Mouse (Mus musculus): ENCODE results near the gene Shroom3. TPM values are rescaled to one million over a fixed set of nuclear protein-coding genes. Genes with fewer than 3 reads are reported as not detected.

Gene Shroom3
- polyA plus RNA-seq, 1 experiment from 2014 or later: 1.5 TPM

- Histone ChIP-seq H3K27ac (replicated peaks; ENCODE audit: low read depth, low read length) (no peak overlapping the region), H3K27me3 (ENCODE audit: control insufficient read depth, insufficient read depth, low read length) (no peaks in the 10 kb centered on the region), H3K4me3 (replicated peaks; ENCODE audit: low read depth, low read length) (no peak overlapping the region), H3K9ac (replicated peaks; ENCODE audit: low read length) (no peak overlapping the region), H3K4me1 (ENCODE audit: control insufficient read depth, insufficient read depth, low read length) (no peaks in the 10 kb centered on the region), H3K4me2 (ENCODE audit: low read length) (no peak overlapping the region), H3K36me3 (ENCODE audit: control insufficient read depth, insufficient read depth, low read length) (no peaks in the 10 kb centered on the region), H3K9me3 (ENCODE audit: control insufficient read depth, low read length) (no peaks in the 10 kb centered on the region)
- 60% methylated on average over 3 of the region's 3 CpGs for WGBS
- DNase-seq (no peak), ATAC-seq (ENCODE audit: low FRiP score, low TSS enrichment) (no peak)
Observed at GRCm38 (mm10) chr5:92887501-92887900, 204.3 kb downstream of the Shroom3 start.

DNA sequence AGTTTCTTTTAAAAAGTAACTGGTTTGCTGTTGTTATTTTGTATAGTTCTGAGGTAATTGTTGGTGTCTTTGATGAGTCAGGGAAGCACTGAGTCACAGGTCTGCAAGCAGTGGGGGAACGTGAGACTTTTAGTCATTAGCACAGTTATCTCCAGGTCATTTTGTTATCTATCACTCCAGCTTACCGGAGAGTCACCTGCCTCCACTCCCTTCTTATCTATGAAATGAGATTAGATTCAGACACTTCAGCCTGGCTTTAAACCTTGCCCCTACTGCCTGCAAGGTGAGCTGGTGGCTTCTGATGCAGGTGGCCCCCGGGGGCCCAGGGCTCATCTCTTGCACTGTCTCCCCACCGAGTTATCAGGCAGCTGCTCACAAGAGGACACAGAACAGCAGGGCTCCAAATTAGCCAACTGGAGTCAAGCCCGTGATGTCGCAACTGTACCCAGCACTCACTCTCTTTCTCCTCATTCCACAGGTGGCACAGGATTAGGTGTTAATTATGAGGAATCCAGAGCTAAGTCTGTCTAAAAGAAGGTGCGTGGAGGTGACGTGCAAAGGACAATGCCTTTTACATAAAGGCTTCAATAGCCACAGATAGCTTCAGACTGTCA lies 205.5 kb downstream of the Shroom3 start:
- WGBS: 68% methylated on average over 8 of the region's 8 CpGs
- Histone ChIP-seq H3K4me2 (ENCODE audit: low read length) (no peak overlapping the region), H3K9ac (replicated peaks; ENCODE audit: low read length) (no peak overlapping the region), H3K27ac (replicated peaks; ENCODE audit: low read depth, low read length) (no peak overlapping the region), H3K36me3 (ENCODE audit: control insufficient read depth, insufficient read depth, low read length) (no peaks in the 10 kb centered on the region), H3K4me1 (ENCODE audit: control insufficient read depth, insufficient read depth, low read length) (no peaks in the 10 kb centered on the region), H3K27me3 (ENCODE audit: control insufficient read depth, insufficient read depth, low read length) (no peaks in the 10 kb centered on the region), H3K4me3 (replicated peaks; ENCODE audit: low read depth, low read length) (no peak overlapping the region), H3K9me3 (ENCODE audit: control insufficient read depth, low read length) (no peaks in the 10 kb centered on the region)
- DNase-seq: no peak
- ATAC-seq (ENCODE audit: low FRiP score, low TSS enrichment): no peak

DNA sequence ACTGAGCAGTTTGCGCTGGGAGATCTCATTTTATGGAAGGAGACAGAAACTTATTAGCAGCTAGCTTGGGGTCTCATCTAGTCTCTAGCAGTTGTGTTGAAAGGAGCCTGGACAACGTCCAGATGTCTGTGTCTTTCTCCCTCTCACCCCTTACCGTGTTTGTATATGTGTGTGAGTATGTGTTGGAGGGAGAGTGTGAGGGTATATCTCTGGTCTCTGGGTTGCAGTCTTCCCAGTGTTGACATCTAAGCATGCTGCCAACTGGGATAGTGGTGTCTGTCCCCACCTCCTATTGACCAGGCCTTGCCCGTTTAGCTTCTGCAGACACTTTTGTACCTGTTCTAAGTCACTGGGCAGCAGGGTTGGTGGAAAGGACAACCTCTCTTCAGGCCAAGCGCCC lies 207.7 kb downstream of the Shroom3 start:
- no peak overlapping the region for H3K4me2 ChIP-seq (ENCODE audit: low read length)
- no peak overlapping the region for H3K27ac ChIP-seq (replicated peaks; ENCODE audit: low read depth, low read length)
- no peaks in the 10 kb centered on the region for H3K4me1 ChIP-seq (ENCODE audit: control insufficient read depth, insufficient read depth, low read length)
- ATAC-seq (ENCODE audit: low FRiP score, low TSS enrichment) (no peak), DNase-seq (no peak)
- no peak overlapping the region for H3K9ac ChIP-seq (replicated peaks; ENCODE audit: low read length)
- no peaks in the 10 kb centered on the region for H3K27me3 ChIP-seq (ENCODE audit: control insufficient read depth, insufficient read depth, low read length)
- no peaks in the 10 kb centered on the region for H3K9me3 ChIP-seq (ENCODE audit: control insufficient read depth, low read length)
- no peak overlapping the region for H3K4me3 ChIP-seq (replicated peaks; ENCODE audit: low read depth, low read length)
- WGBS: 91% methylated on average over 5 of the region's 5 CpGs
- no peaks in the 10 kb centered on the region for H3K36me3 ChIP-seq (ENCODE audit: control insufficient read depth, insufficient read depth, low read length)

- H3K27me3 ChIP-seq (ENCODE audit: control insufficient read depth, insufficient read depth, low read length): no peaks in the 10 kb centered on the region
- no peaks in the 10 kb centered on the region for H3K36me3 ChIP-seq (ENCODE audit: control insufficient read depth, insufficient read depth, low read length)
- H3K4me3 ChIP-seq (replicated peaks; ENCODE audit: low read depth, low read length): no peak overlapping the region
- WGBS: 25% methylated on average over 4 of the region's 4 CpGs
- peaks cover 8% of the 10 kb centered on the region; the same call in 1 of the 2 replicates for H3K4me1 ChIP-seq (ENCODE audit: control insufficient read depth, insufficient read depth, low read length)
- DNase-seq (no peak), ATAC-seq (ENCODE audit: low FRiP score, low TSS enrichment) (no peak)
- H3K4me2 ChIP-seq (ENCODE audit: low read length): no peak overlapping the region
- no peak overlapping the region for H3K27ac ChIP-seq (replicated peaks; ENCODE audit: low read depth, low read length)
- H3K9ac ChIP-seq (replicated peaks; ENCODE audit: low read length): no peak overlapping the region
- H3K9me3 ChIP-seq (ENCODE audit: control insufficient read depth, low read length): no peaks in the 10 kb centered on the region
Observed at GRCm38 (mm10) chr5:92893284-92893683, 210.0 kb downstream of the Shroom3 start.

DNA sequence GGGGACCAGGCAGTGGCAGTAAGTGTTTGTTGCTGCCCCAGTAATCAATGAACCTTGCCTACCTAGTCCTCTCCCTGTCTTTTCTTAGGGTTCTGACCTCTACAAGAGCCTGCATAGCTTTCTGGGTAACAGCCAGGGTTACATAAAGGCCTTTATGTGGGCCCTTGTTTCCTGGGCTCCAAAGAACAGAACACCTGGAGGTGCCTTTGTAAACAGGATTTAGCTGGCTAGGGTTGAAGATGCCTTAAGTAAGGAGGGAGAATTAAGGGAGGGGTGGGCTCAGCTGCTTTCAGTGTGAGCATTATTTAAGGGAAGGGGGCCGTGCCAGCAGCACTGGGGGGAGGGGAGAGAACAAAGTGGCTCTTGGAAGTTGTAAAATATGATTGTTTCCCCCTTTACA lies 210.5 kb downstream of the Shroom3 start:
- no peak overlapping the region for H3K9ac ChIP-seq (replicated peaks; ENCODE audit: low read length)
- H3K27me3 ChIP-seq (ENCODE audit: control insufficient read depth, insufficient read depth, low read length): no peaks in the 10 kb centered on the region
- no peak for DNase-seq
- no peaks in the 10 kb centered on the region for H3K36me3 ChIP-seq (ENCODE audit: control insufficient read depth, insufficient read depth, low read length)
- ATAC-seq (ENCODE audit: low FRiP score, low TSS enrichment): no peak
- H3K9me3 ChIP-seq (ENCODE audit: control insufficient read depth, low read length): no peaks in the 10 kb centered on the region
- no peak overlapping the region for H3K4me2 ChIP-seq (ENCODE audit: low read length)
- 0% methylated on average over 1 of the region's 1 CpGs for WGBS
- no peak overlapping the region for H3K4me3 ChIP-seq (replicated peaks; ENCODE audit: low read depth, low read length)
- no peak overlapping the region for H3K27ac ChIP-seq (replicated peaks; ENCODE audit: low read depth, low read length)
- peaks cover 8% of the 10 kb centered on the region; the same call in 1 of the 2 replicates for H3K4me1 ChIP-seq (ENCODE audit: control insufficient read depth, insufficient read depth, low read length)

GRCm38 (mm10) chr5:92895877-92896276 lies 212.6 kb downstream of the Shroom3 start:
- Histone ChIP-seq H3K27ac (replicated peaks; ENCODE audit: low read depth, low read length) (no peak overlapping the region), H3K9me3 (ENCODE audit: control insufficient read depth, low read length) (no peaks in the 10 kb centered on the region), H3K4me3 (replicated peaks; ENCODE audit: low read depth, low read length) (no peak overlapping the region), H3K4me1 (ENCODE audit: control insufficient read depth, insufficient read depth, low read length) (peaks cover 13% of the 10 kb centered on the region; the same call in 1 of the 2 replicates), H3K36me3 (ENCODE audit: control insufficient read depth, insufficient read depth, low read length) (no peaks in the 10 kb centered on the region), H3K9ac (replicated peaks; ENCODE audit: low read length) (no peak overlapping the region), H3K4me2 (ENCODE audit: low read length) (no peak overlapping the region), H3K27me3 (ENCODE audit: control insufficient read depth, insufficient read depth, low read length) (no peaks in the 10 kb centered on the region)
- DNase-seq: no peak
- no peak for ATAC-seq (ENCODE audit: low FRiP score, low TSS enrichment)
- WGBS: 88% methylated on average over 8 of the region's 8 CpGs

- Histone ChIP-seq H3K9me3 (ENCODE audit: control insufficient read depth, low read length) (no peaks in the 10 kb centered on the region), H3K36me3 (ENCODE audit: control insufficient read depth, insufficient read depth, low read length) (no peaks in the 10 kb centered on the region), H3K4me2 (ENCODE audit: low read length) (no peak overlapping the region), H3K4me3 (replicated peaks; ENCODE audit: low read depth, low read length) (no peak overlapping the region), H3K9ac (replicated peaks; ENCODE audit: low read length) (no peak overlapping the region), H3K4me1 (ENCODE audit: control insufficient read depth, insufficient read depth, low read length) (peaks cover 13% of the 10 kb centered on the region; the same call in 1 of the 2 replicates), H3K27ac (replicated peaks; ENCODE audit: low read depth, low read length) (no peak overlapping the region), H3K27me3 (ENCODE audit: control insufficient read depth, insufficient read depth, low read length) (no peaks in the 10 kb centered on the region)
- DNase-seq: no peak
- ATAC-seq (ENCODE audit: low FRiP score, low TSS enrichment): no peak
- WGBS: 37% methylated on average over 1 of the region's 1 CpGs
Observed at GRCm38 (mm10) chr5:92896725-92897280, 213.6 kb downstream of the Shroom3 start.

- peak overlapping the region; percentile 62 for H3K9ac ChIP-seq (replicated peaks; ENCODE audit: low read length)
- no peaks in the 10 kb centered on the region for H3K27me3 ChIP-seq (ENCODE audit: control insufficient read depth, insufficient read depth, low read length)
- H3K9me3 ChIP-seq (ENCODE audit: control insufficient read depth, low read length): no peaks in the 10 kb centered on the region
- whole genome bisulfite sequencing: under 1% methylated on average over 95 of the region's 96 CpGs
- H3K4me2 ChIP-seq (ENCODE audit: low read length): peak overlapping the region; percentile 97
- H3K27ac ChIP-seq (replicated peaks; ENCODE audit: low read depth, low read length): peak overlapping the region; percentile 77
- no peaks in the 10 kb centered on the region for H3K36me3 ChIP-seq (ENCODE audit: control insufficient read depth, insufficient read depth, low read length)
- ATAC-seq (ENCODE audit: low FRiP score, low TSS enrichment) (peak; percentile 92), DNase-seq (peak; percentile 94)
- peak overlapping the region; percentile 68 for H3K4me3 ChIP-seq (replicated peaks; ENCODE audit: low read depth, low read length)
- peaks cover 13% of the 10 kb centered on the region; the same call in 1 of the 2 replicates for H3K4me1 ChIP-seq (ENCODE audit: control insufficient read depth, insufficient read depth, low read length)
Observed at GRCm38 (mm10) chr5:92897766-92898745, 214.8 kb downstream of the Shroom3 start.

Measured in midbrain, embryonic 14.5 days (tissue).